19 mouse cellular contexts compared by ENCODE assay signal in the genomic region with DNA sequence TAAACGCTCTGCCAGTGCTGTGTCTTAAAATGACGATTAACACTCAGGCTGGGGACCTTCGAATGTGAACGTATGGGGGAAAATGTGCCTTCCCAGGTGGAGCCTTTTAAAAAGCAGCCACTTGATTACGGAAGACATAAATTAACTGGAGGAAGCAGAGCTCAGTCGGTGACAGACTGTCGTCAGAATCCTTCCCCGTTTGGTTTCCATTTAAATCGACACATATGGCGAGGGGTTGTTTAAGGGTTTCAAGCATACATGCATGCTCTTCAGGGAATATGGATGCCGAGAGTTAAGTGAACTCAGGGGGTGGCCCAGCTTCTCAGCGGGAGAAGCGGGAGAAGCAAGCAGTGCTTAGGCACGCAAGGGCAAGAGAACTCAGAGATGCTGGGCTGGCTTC. TPM values are rescaled to one million over a fixed set of nuclear protein-coding genes. Genes with fewer than 3 reads are reported as not detected.
DNase-seq lines count a peak whose midpoint lies in the region; ATAC-seq lines count a peak whose summit lies in the region.
"Had no signal": no experiment of that assay in that cellular context is flagged by ENCODE, and none has a peak within 500 bp of the region (broad histone marks: within the 10 kb centered on the region; RNA-seq: fewer than 3 reads in every experiment).

No protein-coding gene starts in this region.

- H3K27me3 ChIP-seq in forebrain, embryonic 15.5 days, result no peaks in the 10 kb centered on the region
- no peaks in the 10 kb centered on the region for H3K27me3 ChIP-seq in forebrain, embryonic 12.5 days
- peaks cover 27% of the 10 kb centered on the region; the same call in 1 of the 2 replicates for H3K27me3 ChIP-seq in limb, embryonic 10.5 days (ENCODE audit: low read depth, poor library complexity, severe bottlenecking)
- H3K27me3 ChIP-seq: midbrain, embryonic 12.5 days had no signal

- 0 out of 2 replicates have a peak overlapping the region, but pooled peaks have one; percentile 9 for H3K27ac ChIP-seq in forebrain, embryonic 15.5 days (replicated peaks)
- no peak overlapping the region for H3K27ac ChIP-seq in forebrain, embryonic 12.5 days
- H3K27ac ChIP-seq in limb, embryonic 10.5 days, result no peak overlapping the region
- H3K27ac ChIP-seq: midbrain, embryonic 12.5 days had no signal

- peaks cover 2% of the 10 kb centered on the region; the same call in 1 of the 2 replicates for H3K4me1 ChIP-seq in forebrain, embryonic 15.5 days
- H3K4me1 ChIP-seq in forebrain, embryonic 12.5 days, result no peaks in the 10 kb centered on the region
- H3K4me1 ChIP-seq in limb, embryonic 10.5 days, result peaks cover 20% of the 10 kb centered on the region
- H3K4me1 ChIP-seq: midbrain, embryonic 12.5 days had no signal

- no peaks in the 10 kb centered on the region for H3K36me3 ChIP-seq in forebrain, embryonic 15.5 days
- H3K36me3 ChIP-seq in forebrain, embryonic 12.5 days (replicated peaks), result no peaks in the 10 kb centered on the region
- no peaks in the 10 kb centered on the region for H3K36me3 ChIP-seq in limb, embryonic 10.5 days
- H3K36me3 ChIP-seq: midbrain, embryonic 12.5 days had no signal

- no peak for ATAC-seq in forebrain, embryonic 15.5 days (replicated peaks)
- ATAC-seq in forebrain, embryonic 12.5 days (ENCODE audit: low FRiP score), result no peak
- ATAC-seq in inflammation-experienced regulatory T-cells, adult 6 months, result no peak
- ATAC-seq: hindbrain, embryonic 16.5 days; liver, postnatal 0 days had no signal

- H3K4me2 ChIP-seq in forebrain, embryonic 15.5 days (replicated peaks), result no peak overlapping the region
- H3K4me2 ChIP-seq in forebrain, embryonic 12.5 days, result no peak overlapping the region
- H3K4me2 ChIP-seq: midbrain, embryonic 12.5 days had no signal

- H3K4me3 ChIP-seq in forebrain, embryonic 15.5 days, result no peak overlapping the region
- H3K4me3 ChIP-seq in forebrain, embryonic 12.5 days (replicated peaks), result no peak overlapping the region
- H3K4me3 ChIP-seq in limb, embryonic 10.5 days, result peak overlapping the region; percentile 19
- H3K4me3 ChIP-seq: midbrain, embryonic 12.5 days had no signal

- no peaks in the 10 kb centered on the region for H3K9me3 ChIP-seq in forebrain, embryonic 15.5 days
- no peaks in the 10 kb centered on the region for H3K9me3 ChIP-seq in forebrain, embryonic 12.5 days
- H3K9me3 ChIP-seq in limb, embryonic 10.5 days (replicated peaks), result no peaks in the 10 kb centered on the region
- H3K9me3 ChIP-seq: midbrain, embryonic 12.5 days had no signal

- DNase-seq in right cerebral cortex, postnatal 10 days (ENCODE audit: low spot score in 2 of 2), result peak; percentile 28 to 44
- DNase-seq in right cerebral cortex, postnatal 36 days (ENCODE audit: low spot score in 2 of 2), result no peak
- peak; percentile 48 for DNase-seq in limb, embryonic 10.5 days (ENCODE audit: low spot score)
- no peak for DNase-seq in cerebellum, adult 11-12 months
- no peak for DNase-seq in thymus, postnatal 25 days
- DNase-seq: adrenal gland, postnatal 36 days; cerebellum, postnatal 25 days; gastrocnemius, postnatal 10 days; heart, postnatal 10 days; kidney, adult 9 months; kidney, postnatal 4 days; left cerebral cortex, postnatal 4 days; liver, postnatal 0 days; lung, postnatal 36 days had no signal

- no peak overlapping the region for H3K9ac ChIP-seq in forebrain, embryonic 15.5 days (replicated peaks)
- no peak overlapping the region for H3K9ac ChIP-seq in forebrain, embryonic 12.5 days
- H3K9ac ChIP-seq: liver, postnatal 0 days; midbrain, embryonic 12.5 days had no signal

- WGBS in forebrain, embryonic 15.5 days, result 41% methylated on average over 14 of the region's 14 CpGs
- WGBS in forebrain, embryonic 12.5 days, result 47% methylated on average over 14 of the region's 14 CpGs
- 15% methylated on average over 14 of the region's 14 CpGs for WGBS in limb, embryonic 10.5 days

RNA-seq across cellular contexts. Expression of a gene that starts 45.7 kb away (rescaled TPM):
- 16.2 and 18.9 TPM in 2 replicates for polyA plus RNA-seq in forebrain, embryonic 15.5 days (2015; fragmentation: Nextera tagmentation; extraction: Ambion mirVana)
- 23.2 and 26.9 TPM in 2 replicates for polyA plus RNA-seq in forebrain, embryonic 12.5 days (2016; fragmentation: Nextera tagmentation; extraction: Ambion mirVana)
- 22.2 and 23.4 TPM in 2 replicates for polyA plus RNA-seq in limb, embryonic 10.5 days (2016; fragmentation: Nextera tagmentation; extraction: Ambion mirVana)
- 1 to 10 TPM; 3.7 to 7.9 (median 7.8) TPM for polyA plus RNA-seq in inflammation-experienced regulatory T-cells, adult 6 months (2017; shearing (Covaris generic))

Comparison
In these comparisons a context has a peak if more than half of its experiments do, and no peak if none do; other contexts are left out.
1. DNase-seq: peak in right cerebral cortex, postnatal 10 days (2 of 2) and limb, embryonic 10.5 days (single experiment); none in right cerebral cortex, postnatal 36 days (0 of 2), cerebellum, adult 11-12 months (single experiment) and thymus, postnatal 25 days (single experiment).